Mouse (Mus musculus) retina, embryonic 14.5 days (tissue): Measurements from ENCODE around the gene Slc35f1.

Experiments used
- DNase-seq: peaks from one replicate; pipeline ENCODE4 v3.0.0-alpha.2; 2015; ENCODE audit warnings: low spot score

The Slc35f1 gene

GRCm38 (mm10) chr10:53101412-53101811 lies 411.1 kb downstream of the Slc35f1 start:
- no peak for DNase-seq

GRCm38 (mm10) chr10:53102423-53102822 lies 412.1 kb downstream of the Slc35f1 start:
- DNase-seq = no peak

GRCm38 (mm10) chr10:53115028-53115427 lies 424.7 kb downstream of the Slc35f1 start:
- DNase-seq = peak; percentile 72

- peak; percentile 50 for DNase-seq
Measured at GRCm38 (mm10) chr10:53115673-53116398, 425.5 kb downstream of the Slc35f1 start.

- no peak for DNase-seq
Measured at GRCm38 (mm10) chr10:53120608-53121007, 430.3 kb downstream of the Slc35f1 start.

GRCm38 (mm10) chr10:53124365-53124764 lies 434.0 kb downstream of the Slc35f1 start:
- DNase-seq = no peak

GRCm38 (mm10) chr10:53132707-53133106 lies 442.4 kb downstream of the Slc35f1 start:
- DNase-seq = no peak

- DNase-seq = no peak
Measured at GRCm38 (mm10) chr10:53150321-53150720, 460.0 kb downstream of the Slc35f1 start.

- no peak for DNase-seq
Measured at GRCm38 (mm10) chr10:53150916-53151315, 460.6 kb downstream of the Slc35f1 start.

- no peak for DNase-seq
Measured at GRCm38 (mm10) chr10:53156374-53156773, 466.0 kb downstream of the Slc35f1 start.

GRCm38 (mm10) chr10:53157740-53158139 lies 467.4 kb downstream of the Slc35f1 start:
- no peak for DNase-seq
